ENCODE assay signal across 12 mouse cellular contexts in the genomic region with DNA sequence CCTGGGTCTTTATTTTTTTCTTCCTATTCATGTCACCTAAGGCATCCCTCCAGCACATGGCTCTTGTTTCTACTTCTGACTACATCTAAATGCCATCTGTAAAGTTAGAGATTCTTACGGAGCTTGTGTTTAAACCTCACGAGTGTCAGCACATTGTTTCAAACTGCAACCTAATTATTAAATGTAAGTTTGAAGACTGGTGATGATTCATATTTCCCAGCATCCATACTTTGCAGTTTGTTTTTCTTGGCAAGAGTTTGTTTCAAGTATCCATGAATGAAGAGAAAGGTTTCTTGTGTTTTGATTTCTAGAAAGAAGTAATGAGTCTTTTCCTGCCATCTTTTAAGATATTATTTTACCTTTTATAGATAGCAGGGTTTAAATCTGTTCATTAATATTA.
"Had no signal": no experiment of that assay in that cellular context is flagged by ENCODE, and none has a peak within 500 bp of the region (broad histone marks: within the 10 kb centered on the region; RNA-seq: fewer than 3 reads in every experiment).

No protein-coding gene starts in this region.

- H3K27me3 ChIP-seq: midbrain, embryonic 13.5 days; neural tube, embryonic 15.5 days had no signal

- H3K9me3 ChIP-seq: midbrain, embryonic 13.5 days; neural tube, embryonic 15.5 days had no signal

- H3K4me1 ChIP-seq: midbrain, embryonic 13.5 days; neural tube, embryonic 15.5 days had no signal

- H3K36me3 ChIP-seq: midbrain, embryonic 13.5 days; neural tube, embryonic 15.5 days had no signal

- DNase-seq: kidney, adult 8-10 months; kidney, postnatal 25 days; lung, adult 18-20 months; right cerebral cortex, adult 18-20 months; right cerebral cortex, postnatal 25 days; thymus, adult 18-20 months; thymus, postnatal 14 days had no signal

- H3K4me2 ChIP-seq: midbrain, embryonic 13.5 days; neural tube, embryonic 15.5 days had no signal

- H3K4me3 ChIP-seq: left cerebral cortex, adult 2 months; midbrain, embryonic 13.5 days; neural tube, embryonic 15.5 days had no signal

- H3K9ac ChIP-seq: liver, embryonic 14.5 days; midbrain, embryonic 13.5 days; neural tube, embryonic 15.5 days had no signal

- ATAC-seq: midbrain, embryonic 13.5 days had no signal

- H3K27ac ChIP-seq: left cerebral cortex, adult 2 months; liver, embryonic 14.5 days; midbrain, embryonic 13.5 days; neural tube, embryonic 15.5 days; stomach, postnatal 0 days had no signal
